Mouse (Mus musculus): ENCODE measurements at regions not wholly inside any gene's neighbourhood (a gene's known extent, or its start where the extent isn't known, plus 50 kb on each side); places are given as distances from the start of the nearest gene placed in this dataset.

DNA sequence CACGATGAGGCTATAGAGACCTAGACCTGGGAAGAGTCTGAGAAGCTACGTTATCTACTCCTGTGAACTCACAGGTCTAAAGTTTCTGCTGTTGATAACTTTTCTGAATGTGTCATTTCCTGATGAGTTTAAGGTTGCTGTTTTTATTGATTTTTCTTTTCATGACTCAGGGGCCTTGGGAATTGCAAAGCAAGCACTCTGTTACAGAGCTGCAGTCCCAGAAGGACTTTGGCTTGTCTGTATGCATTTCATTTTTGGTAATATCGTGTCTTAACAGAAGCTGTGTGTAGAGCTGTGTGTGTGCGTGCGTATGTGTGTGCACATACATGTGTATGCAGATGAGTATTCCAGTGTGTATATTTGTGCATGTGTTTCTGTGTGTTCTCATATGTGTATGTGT, 201.2 kb downstream of the Irs2 start:
- Histone ChIP-seq H3K27me3 (replicated peaks; ENCODE audit: control insufficient read depth, insufficient read depth, low read length) (no peaks in the 10 kb centered on the region), H3K4me3 (ENCODE audit: low read depth, low read length) (no peak overlapping the region), H3K4me2 (ENCODE audit: low read depth, low read length) (no peak overlapping the region), H3K36me3 (ENCODE audit: control insufficient read depth, insufficient read depth, low read length) (no peaks in the 10 kb centered on the region), H3K9me3 (ENCODE audit: control insufficient read depth, low read length) (no peaks in the 10 kb centered on the region), H3K27ac (replicated peaks; ENCODE audit: low read depth, low read length) (no peak overlapping the region), H3K4me1 (ENCODE audit: control insufficient read depth, insufficient read depth, low read length) (no peaks in the 10 kb centered on the region), H3K9ac (ENCODE audit: low read depth, low read length) (no peak overlapping the region)
- no peak for ATAC-seq (ENCODE audit: low read depth)
- DNase-seq (ENCODE audit: low spot score) = no peak
- 91% methylated on average over 5 of the region's 5 CpGs for WGBS

DNA sequence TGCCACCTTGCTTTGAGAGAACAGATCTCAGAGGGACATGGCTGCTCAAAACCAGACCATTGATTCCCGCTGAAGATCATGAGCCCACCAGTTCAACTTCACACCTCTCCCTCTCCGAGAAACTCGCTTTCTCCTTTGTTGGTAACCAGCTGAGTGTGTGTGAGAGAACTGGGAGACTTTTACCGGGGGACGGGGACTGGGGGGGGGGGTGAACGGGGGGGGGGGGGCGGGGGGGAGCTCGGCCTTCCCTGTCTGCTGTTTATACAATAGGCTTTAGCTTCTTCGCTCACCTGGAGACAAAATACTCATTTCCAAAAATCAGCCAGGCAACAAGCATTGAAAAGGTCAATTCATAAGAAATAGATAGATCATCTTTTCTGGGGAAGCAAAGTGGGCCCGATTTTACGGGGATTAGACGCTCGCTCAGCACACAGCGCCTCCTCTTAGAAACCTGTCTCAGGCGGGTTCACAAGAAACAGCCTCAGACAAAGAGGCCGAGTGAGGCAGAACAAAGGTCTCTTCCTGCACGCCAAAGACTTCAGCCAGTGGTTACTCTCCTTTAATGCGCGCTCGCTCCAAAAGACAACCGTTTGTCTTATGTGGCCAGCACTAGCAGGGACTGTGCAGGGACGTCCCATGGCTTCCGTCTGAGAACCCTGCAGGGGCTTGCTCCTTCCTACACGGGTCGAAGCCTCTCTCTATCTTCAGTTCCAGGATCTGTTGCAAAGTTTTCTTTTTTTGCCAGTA, 202.7 kb downstream of the Irs2 start:
- DNase-seq (ENCODE audit: low spot score) = peak; percentile 47
- Histone ChIP-seq H3K36me3 (ENCODE audit: control insufficient read depth, insufficient read depth, low read length) (no peaks in the 10 kb centered on the region), H3K4me2 (ENCODE audit: low read depth, low read length) (peak overlapping the region; percentile 28), H3K9ac (ENCODE audit: low read depth, low read length) (no peak overlapping the region), H3K4me3 (ENCODE audit: low read depth, low read length) (0 out of 2 replicates have a peak overlapping the region, but pooled peaks have one; percentile 7), H3K27me3 (replicated peaks; ENCODE audit: control insufficient read depth, insufficient read depth, low read length) (no peaks in the 10 kb centered on the region), H3K4me1 (ENCODE audit: control insufficient read depth, insufficient read depth, low read length) (no peaks in the 10 kb centered on the region), H3K9me3 (ENCODE audit: control insufficient read depth, low read length) (no peaks in the 10 kb centered on the region), H3K27ac (replicated peaks; ENCODE audit: low read depth, low read length) (no peak overlapping the region)
- ATAC-seq (ENCODE audit: low read depth) = 0 out of 2 replicates have a peak, but pooled peaks have one; percentile 30
- 8% methylated on average over 22 of the region's 25 CpGs for WGBS

DNA sequence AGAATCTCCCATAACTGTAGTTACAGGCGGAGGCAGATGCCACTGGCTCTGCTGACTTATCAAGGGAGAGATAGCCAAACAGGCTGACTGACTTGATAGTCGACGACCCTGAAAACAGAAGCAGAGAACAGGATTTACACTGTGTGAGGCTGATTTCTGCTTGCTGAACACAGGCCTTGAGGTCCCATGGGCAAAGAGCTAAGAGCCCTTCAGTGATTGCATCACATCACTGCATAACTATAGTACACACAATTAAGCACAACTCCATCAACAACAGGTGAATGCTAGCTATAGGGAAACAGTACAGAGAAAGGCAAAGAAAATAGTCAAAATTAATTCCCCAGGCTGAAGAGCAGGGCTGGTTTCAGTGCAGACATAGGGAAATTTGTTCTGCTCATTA, 203.3 kb downstream of the Irs2 start:
- H3K9me3 ChIP-seq (ENCODE audit: control insufficient read depth, low read length) = no peaks in the 10 kb centered on the region
- H3K4me2 ChIP-seq (ENCODE audit: low read depth, low read length) = no peak overlapping the region
- no peaks in the 10 kb centered on the region for H3K27me3 ChIP-seq (replicated peaks; ENCODE audit: control insufficient read depth, insufficient read depth, low read length)
- H3K27ac ChIP-seq (replicated peaks; ENCODE audit: low read depth, low read length) = no peak overlapping the region
- no peak for DNase-seq (ENCODE audit: low spot score)
- ATAC-seq (ENCODE audit: low read depth) = no peak
- 52% methylated on average over 3 of the region's 3 CpGs for WGBS
- H3K9ac ChIP-seq (ENCODE audit: low read depth, low read length) = no peak overlapping the region
- H3K4me3 ChIP-seq (ENCODE audit: low read depth, low read length) = no peak overlapping the region
- no peaks in the 10 kb centered on the region for H3K36me3 ChIP-seq (ENCODE audit: control insufficient read depth, insufficient read depth, low read length)
- no peaks in the 10 kb centered on the region for H3K4me1 ChIP-seq (ENCODE audit: control insufficient read depth, insufficient read depth, low read length)

- H3K9ac ChIP-seq (ENCODE audit: low read depth, low read length) = no peak overlapping the region
- ATAC-seq (ENCODE audit: low read depth) (no peak), DNase-seq (ENCODE audit: low spot score) (no peak)
These were observed 206.3 kb downstream of the Irs2 start for GRCm38 (mm10) chr8:10802003-10802402.

GRCm38 (mm10) chr8:10801580-10801979, 206.7 kb downstream of the Irs2 start:
- no peak overlapping the region for H3K4me3 ChIP-seq (ENCODE audit: low read depth, low read length)
- H3K4me1 ChIP-seq (ENCODE audit: control insufficient read depth, insufficient read depth, low read length) = no peaks in the 10 kb centered on the region
- H3K4me2 ChIP-seq (ENCODE audit: low read depth, low read length) = no peak overlapping the region
- H3K9me3 ChIP-seq (ENCODE audit: control insufficient read depth, low read length) = no peaks in the 10 kb centered on the region
- ATAC-seq (ENCODE audit: low read depth) (no peak), DNase-seq (ENCODE audit: low spot score) (no peak)
- H3K27ac ChIP-seq (replicated peaks; ENCODE audit: low read depth, low read length) = no peak overlapping the region
- H3K27me3 ChIP-seq (replicated peaks; ENCODE audit: control insufficient read depth, insufficient read depth, low read length) = no peaks in the 10 kb centered on the region
- H3K9ac ChIP-seq (ENCODE audit: low read depth, low read length) = no peak overlapping the region
- H3K36me3 ChIP-seq (ENCODE audit: control insufficient read depth, insufficient read depth, low read length) = no peaks in the 10 kb centered on the region
- 78% methylated on average over 5 of the region's 5 CpGs for WGBS

More at GRCm38 (mm10) chr8:10802003-10802402, 206.3 kb downstream of the Irs2 start:
- H3K4me2 ChIP-seq (ENCODE audit: low read depth, low read length) = no peak overlapping the region
- no peaks in the 10 kb centered on the region for H3K36me3 ChIP-seq (ENCODE audit: control insufficient read depth, insufficient read depth, low read length)
- H3K27ac ChIP-seq (replicated peaks; ENCODE audit: low read depth, low read length) = no peak overlapping the region
- no peaks in the 10 kb centered on the region for H3K9me3 ChIP-seq (ENCODE audit: control insufficient read depth, low read length)
- no peak overlapping the region for H3K4me3 ChIP-seq (ENCODE audit: low read depth, low read length)
- no peaks in the 10 kb centered on the region for H3K4me1 ChIP-seq (ENCODE audit: control insufficient read depth, insufficient read depth, low read length)
- H3K27me3 ChIP-seq (replicated peaks; ENCODE audit: control insufficient read depth, insufficient read depth, low read length) = no peaks in the 10 kb centered on the region

DNA sequence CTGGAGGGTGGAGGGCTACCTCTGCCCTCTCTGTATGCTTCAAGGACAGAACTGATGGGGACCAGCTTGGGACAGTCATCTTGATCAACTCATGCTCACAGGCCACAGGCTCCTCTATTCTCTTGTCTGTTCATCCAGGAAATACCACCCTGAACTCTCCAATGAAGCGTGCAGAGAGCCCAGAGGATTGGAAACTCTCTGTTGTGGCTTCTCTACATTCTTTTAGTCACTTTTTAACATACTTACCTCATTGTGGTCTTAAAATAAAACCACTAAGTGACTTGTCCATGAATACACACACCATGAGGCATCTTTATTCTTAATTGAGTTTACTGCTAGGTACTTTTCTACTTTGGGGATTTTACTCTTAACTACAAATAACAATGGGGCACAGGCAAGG, 209.8 kb downstream of the Irs2 start:
- Histone ChIP-seq H3K9me3 (ENCODE audit: control insufficient read depth, low read length) (no peaks in the 10 kb centered on the region), H3K4me1 (ENCODE audit: control insufficient read depth, insufficient read depth, low read length) (no peaks in the 10 kb centered on the region), H3K27ac (replicated peaks; ENCODE audit: low read depth, low read length) (no peak overlapping the region), H3K9ac (ENCODE audit: low read depth, low read length) (no peak overlapping the region), H3K4me3 (ENCODE audit: low read depth, low read length) (no peak overlapping the region), H3K27me3 (replicated peaks; ENCODE audit: control insufficient read depth, insufficient read depth, low read length) (no peaks in the 10 kb centered on the region), H3K4me2 (ENCODE audit: low read depth, low read length) (no peak overlapping the region), H3K36me3 (ENCODE audit: control insufficient read depth, insufficient read depth, low read length) (no peaks in the 10 kb centered on the region)
- DNase-seq (ENCODE audit: low spot score) = no peak
- ATAC-seq (ENCODE audit: low read depth) = no peak
- WGBS = 63% methylated on average over 1 of the region's 1 CpGs

GRCm38 (mm10) chr8:10794367-10795189, 213.7 kb downstream of the Irs2 start:
- no peaks in the 10 kb centered on the region for H3K27me3 ChIP-seq (replicated peaks; ENCODE audit: control insufficient read depth, insufficient read depth, low read length)
- DNase-seq (ENCODE audit: low spot score) = peak; percentile 44
- H3K9me3 ChIP-seq (ENCODE audit: control insufficient read depth, low read length) = no peaks in the 10 kb centered on the region
- 65% methylated on average over 10 of the region's 10 CpGs for WGBS
- ATAC-seq (ENCODE audit: low read depth) = no peak
- no peaks in the 10 kb centered on the region for H3K36me3 ChIP-seq (ENCODE audit: control insufficient read depth, insufficient read depth, low read length)
- no peaks in the 10 kb centered on the region for H3K4me1 ChIP-seq (ENCODE audit: control insufficient read depth, insufficient read depth, low read length)
- no peak overlapping the region for H3K9ac ChIP-seq (ENCODE audit: low read depth, low read length)
- no peak overlapping the region for H3K4me2 ChIP-seq (ENCODE audit: low read depth, low read length)
- no peak overlapping the region for H3K27ac ChIP-seq (replicated peaks; ENCODE audit: low read depth, low read length)
- H3K4me3 ChIP-seq (ENCODE audit: low read depth, low read length) = no peak overlapping the region

- ATAC-seq (ENCODE audit: low read depth) (no peak), DNase-seq (ENCODE audit: low spot score) (no peak)
- Histone ChIP-seq H3K36me3 (ENCODE audit: control insufficient read depth, insufficient read depth, low read length) (no peaks in the 10 kb centered on the region), H3K9me3 (ENCODE audit: control insufficient read depth, low read length) (no peaks in the 10 kb centered on the region), H3K4me1 (ENCODE audit: control insufficient read depth, insufficient read depth, low read length) (peaks cover 4% of the 10 kb centered on the region), H3K27me3 (replicated peaks; ENCODE audit: control insufficient read depth, insufficient read depth, low read length) (no peaks in the 10 kb centered on the region), H3K4me3 (ENCODE audit: low read depth, low read length) (no peak overlapping the region), H3K4me2 (ENCODE audit: low read depth, low read length) (no peak overlapping the region), H3K27ac (replicated peaks; ENCODE audit: low read depth, low read length) (no peak overlapping the region), H3K9ac (ENCODE audit: low read depth, low read length) (no peak overlapping the region)
- WGBS = 93% methylated on average over 9 of the region's 9 CpGs
These were observed 214.4 kb downstream of the Irs2 start for GRCm38 (mm10) chr8:10793670-10794366.
